In genomic region chr5:53572496-53572895, GRCm38 (mm10) we compare ENCODE assay signal across 14 mouse cellular contexts.
"Had no signal": no experiment of that assay in that cellular context is flagged by ENCODE, and none has a peak within 500 bp of the region (broad histone marks: within the 10 kb centered on the region; RNA-seq: fewer than 3 reads in every experiment).

No protein-coding gene starts in this region.

- ATAC-seq: lung, postnatal 0 days; midbrain, embryonic 15.5 days had no signal

- H3K4me1 ChIP-seq: kidney, embryonic 15.5 days; limb, embryonic 10.5 days; liver, embryonic 15.5 days; midbrain, embryonic 15.5 days; neural tube, embryonic 12.5 days had no signal

- H3K4me3 ChIP-seq: kidney, embryonic 15.5 days; limb, embryonic 10.5 days; liver, embryonic 15.5 days; megakaryocyte, embryonic 14.5 days; midbrain, embryonic 15.5 days; neural tube, embryonic 12.5 days had no signal

- H3K27ac ChIP-seq: kidney, embryonic 15.5 days; limb, embryonic 10.5 days; liver, embryonic 15.5 days; midbrain, embryonic 15.5 days; neural tube, embryonic 12.5 days had no signal

- H3K9me3 ChIP-seq: kidney, embryonic 15.5 days; limb, embryonic 10.5 days; liver, embryonic 15.5 days; midbrain, embryonic 15.5 days; neural tube, embryonic 12.5 days had no signal

- H3K27me3 ChIP-seq: kidney, embryonic 15.5 days; liver, embryonic 15.5 days; megakaryocyte, embryonic 14.5 days; midbrain, embryonic 15.5 days; neural tube, embryonic 12.5 days had no signal

- H3K36me3 ChIP-seq: kidney, embryonic 15.5 days; limb, embryonic 10.5 days; liver, embryonic 15.5 days; midbrain, embryonic 15.5 days; neural tube, embryonic 12.5 days had no signal

- DNase-seq: kidney, adult 2 months; kidney, postnatal 14 days; lung, adult 2 months; lung, postnatal 36 days; right cerebral cortex, postnatal 14 days; thymus, adult 18-20 months; thymus, postnatal 25 days had no signal
